Comparison of ENCODE assay signal across 17 mouse cellular contexts in genomic region chr12:90460121-90460520, GRCm38 (mm10).
"Had no signal": no experiment of that assay in that cellular context is flagged by ENCODE, and none has a peak within 500 bp of the region (broad histone marks: within the 10 kb centered on the region; RNA-seq: fewer than 3 reads in every experiment).

No protein-coding gene starts in this region.

- H3K9ac ChIP-seq: kidney, embryonic 15.5 days; liver, embryonic 15.5 days; midbrain, embryonic 13.5 days; neural tube, embryonic 15.5 days had no signal

- DNase-seq: kidney, adult 2 months; kidney, postnatal 14 days; lung, adult 2 months; lung, postnatal 36 days; right cerebral cortex, postnatal 14 days; thymus, adult 2 months; thymus, postnatal 25 days had no signal

- ATAC-seq: intestine, embryonic 16.5 days; lung, postnatal 0 days; midbrain, embryonic 13.5 days had no signal

- H3K27ac ChIP-seq: kidney, embryonic 15.5 days; left cerebral cortex, adult 2 months; limb, embryonic 10.5 days; liver, embryonic 15.5 days; midbrain, embryonic 13.5 days; neural tube, embryonic 15.5 days had no signal

- H3K9me3 ChIP-seq: kidney, embryonic 15.5 days; limb, embryonic 10.5 days; liver, embryonic 15.5 days; midbrain, embryonic 13.5 days; neural tube, embryonic 15.5 days had no signal

- H3K4me2 ChIP-seq: kidney, embryonic 15.5 days; liver, embryonic 11.5 days; liver, embryonic 15.5 days; midbrain, embryonic 13.5 days; neural tube, embryonic 15.5 days had no signal

- H3K27me3 ChIP-seq: kidney, embryonic 15.5 days; liver, embryonic 15.5 days; midbrain, embryonic 13.5 days; neural tube, embryonic 15.5 days had no signal

- H3K36me3 ChIP-seq: kidney, embryonic 15.5 days; limb, embryonic 10.5 days; liver, embryonic 15.5 days; midbrain, embryonic 13.5 days; neural tube, embryonic 15.5 days had no signal

- H3K4me3 ChIP-seq: kidney, embryonic 15.5 days; left cerebral cortex, adult 2 months; limb, embryonic 10.5 days; liver, embryonic 15.5 days; midbrain, embryonic 13.5 days; myocyte; neural tube, embryonic 15.5 days had no signal

- H3K4me1 ChIP-seq: kidney, embryonic 15.5 days; limb, embryonic 10.5 days; liver, embryonic 15.5 days; midbrain, embryonic 13.5 days; neural tube, embryonic 15.5 days had no signal
